Mouse (Mus musculus): Measurements from ENCODE around the gene Fras1. TPM values are rescaled to one million over a fixed set of nuclear protein-coding genes. Genes with fewer than 3 reads are reported as not detected.

Fras1 gene
- polyA plus RNA-seq, 1 experiment from 2014 or later = 0.81 TPM

GRCm38 (mm10) chr5:96698972-96699371, 325.2 kb downstream of the Fras1 start:
- no peak for ATAC-seq (ENCODE audit: insufficient read depth)

GRCm38 (mm10) chr5:96702706-96703625, 329.2 kb downstream of the Fras1 start:
- H3K36me3 ChIP-seq (replicated peaks) = no peaks in the 10 kb centered on the region
- no peak overlapping the region for H3K9ac ChIP-seq
- 65% methylated on average over 22 of the region's 22 CpGs for WGBS (ENCODE audit: insufficient replicate concordance)
- H3K9me3 ChIP-seq (replicated peaks) = no peaks in the 10 kb centered on the region
- no peak for ATAC-seq (ENCODE audit: insufficient read depth)
- H3K4me3 ChIP-seq (replicated peaks) = no peak overlapping the region
- H3K4me2 ChIP-seq = no peak overlapping the region
- H3K4me1 ChIP-seq (replicated peaks) = no peaks in the 10 kb centered on the region
- H3K27ac ChIP-seq (replicated peaks) = no peak overlapping the region
- no peaks in the 10 kb centered on the region for H3K27me3 ChIP-seq

More at GRCm38 (mm10) chr5:96698972-96699371, 325.2 kb downstream of the Fras1 start:
- Histone ChIP-seq H3K9me3 (replicated peaks) (no peaks in the 10 kb centered on the region), H3K4me2 (no peak overlapping the region), H3K27me3 (no peaks in the 10 kb centered on the region), H3K27ac (replicated peaks) (no peak overlapping the region), H3K4me3 (replicated peaks) (no peak overlapping the region), H3K4me1 (replicated peaks) (no peaks in the 10 kb centered on the region), H3K36me3 (replicated peaks) (no peaks in the 10 kb centered on the region), H3K9ac (no peak overlapping the region)
- WGBS (ENCODE audit: insufficient replicate concordance) = 65% methylated on average over 8 of the region's 8 CpGs

DNA sequence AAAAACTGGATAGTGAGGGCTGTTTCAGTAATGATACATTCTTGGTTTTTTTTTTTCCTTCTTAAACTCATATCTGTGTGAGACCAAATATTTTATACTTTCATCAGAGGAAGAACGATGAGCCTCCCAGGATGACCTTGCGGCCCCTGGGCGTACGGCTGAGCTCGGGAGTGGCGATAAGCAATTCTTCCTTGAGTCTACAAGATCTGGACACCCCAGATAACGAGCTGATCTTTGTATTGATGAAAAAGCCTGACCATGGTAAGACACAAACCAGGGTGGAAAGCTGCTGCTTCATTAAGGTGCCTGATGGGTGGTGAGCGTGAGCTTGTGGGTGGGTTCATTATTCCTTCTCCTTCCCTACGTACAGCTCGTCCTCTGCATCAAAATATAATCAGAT, 334.8 kb downstream of the Fras1 start:
- Histone ChIP-seq H3K9me3 (replicated peaks) (no peaks in the 10 kb centered on the region), H3K9ac (no peak overlapping the region), H3K4me2 (no peak overlapping the region), H3K4me1 (replicated peaks) (no peaks in the 10 kb centered on the region), H3K36me3 (replicated peaks) (no peaks in the 10 kb centered on the region), H3K27me3 (no peaks in the 10 kb centered on the region), H3K4me3 (replicated peaks) (no peak overlapping the region), H3K27ac (replicated peaks) (no peak overlapping the region)
- 65% methylated on average over 10 of the region's 10 CpGs for WGBS (ENCODE audit: insufficient replicate concordance)
- no peak for ATAC-seq (ENCODE audit: insufficient read depth)

- H3K4me2 ChIP-seq = no peak overlapping the region
- ATAC-seq (ENCODE audit: insufficient read depth) = no peak
- no peak overlapping the region for H3K9ac ChIP-seq
- 58% methylated on average over 12 of the region's 12 CpGs for WGBS (ENCODE audit: insufficient replicate concordance)
- H3K4me1 ChIP-seq (replicated peaks) = no peaks in the 10 kb centered on the region
- H3K36me3 ChIP-seq (replicated peaks) = no peaks in the 10 kb centered on the region
- no peak overlapping the region for H3K4me3 ChIP-seq (replicated peaks)
- H3K9me3 ChIP-seq (replicated peaks) = no peaks in the 10 kb centered on the region
- H3K27ac ChIP-seq (replicated peaks) = no peak overlapping the region
- H3K27me3 ChIP-seq = no peaks in the 10 kb centered on the region
These were observed 338.4 kb downstream of the Fras1 start for GRCm38 (mm10) chr5:96712089-96712684.

- no peaks in the 10 kb centered on the region for H3K36me3 ChIP-seq (replicated peaks)
- no peak overlapping the region for H3K4me2 ChIP-seq
- H3K4me1 ChIP-seq (replicated peaks) = no peaks in the 10 kb centered on the region
- no peak overlapping the region for H3K4me3 ChIP-seq (replicated peaks)
- no peak for ATAC-seq (ENCODE audit: insufficient read depth)
- WGBS (ENCODE audit: insufficient replicate concordance) = 52% methylated on average over 4 of the region's 4 CpGs
- no peaks in the 10 kb centered on the region for H3K27me3 ChIP-seq
- H3K27ac ChIP-seq (replicated peaks) = no peak overlapping the region
- H3K9ac ChIP-seq = no peak overlapping the region
- H3K9me3 ChIP-seq (replicated peaks) = no peaks in the 10 kb centered on the region
These were observed 339.0 kb downstream of the Fras1 start for GRCm38 (mm10) chr5:96712799-96713198.

- Histone ChIP-seq H3K27me3 (no peaks in the 10 kb centered on the region), H3K4me1 (replicated peaks) (no peaks in the 10 kb centered on the region), H3K27ac (replicated peaks) (no peak overlapping the region), H3K4me2 (no peak overlapping the region), H3K4me3 (replicated peaks) (no peak overlapping the region), H3K36me3 (replicated peaks) (no peaks in the 10 kb centered on the region), H3K9me3 (replicated peaks) (no peaks in the 10 kb centered on the region), H3K9ac (no peak overlapping the region)
- 40% methylated on average over 8 of the region's 8 CpGs for WGBS (ENCODE audit: insufficient replicate concordance)
- no peak for ATAC-seq (ENCODE audit: insufficient read depth)
These were observed 342.7 kb downstream of the Fras1 start for GRCm38 (mm10) chr5:96716273-96717034.

GRCm38 (mm10) chr5:96717690-96718089, 343.9 kb downstream of the Fras1 start:
- Histone ChIP-seq H3K9me3 (replicated peaks) (no peaks in the 10 kb centered on the region), H3K27ac (replicated peaks) (no peak overlapping the region), H3K4me3 (replicated peaks) (no peak overlapping the region), H3K36me3 (replicated peaks) (no peaks in the 10 kb centered on the region), H3K4me1 (replicated peaks) (no peaks in the 10 kb centered on the region), H3K4me2 (no peak overlapping the region), H3K27me3 (no peaks in the 10 kb centered on the region), H3K9ac (no peak overlapping the region)
- no peak for ATAC-seq (ENCODE audit: insufficient read depth)
- WGBS (ENCODE audit: insufficient replicate concordance) = 69% methylated on average over 4 of the region's 4 CpGs

- ATAC-seq (ENCODE audit: insufficient read depth) = no peak
- H3K4me2 ChIP-seq = no peak overlapping the region
- H3K9ac ChIP-seq = no peak overlapping the region
- H3K36me3 ChIP-seq (replicated peaks) = no peaks in the 10 kb centered on the region
- H3K4me3 ChIP-seq (replicated peaks) = no peak overlapping the region
- WGBS (ENCODE audit: insufficient replicate concordance) = 46% methylated on average over 5 of the region's 5 CpGs
- no peaks in the 10 kb centered on the region for H3K27me3 ChIP-seq
- H3K27ac ChIP-seq (replicated peaks) = no peak overlapping the region
- H3K9me3 ChIP-seq (replicated peaks) = no peaks in the 10 kb centered on the region
- H3K4me1 ChIP-seq (replicated peaks) = no peaks in the 10 kb centered on the region
These were observed 344.8 kb downstream of the Fras1 start for GRCm38 (mm10) chr5:96718601-96719000.

- Histone ChIP-seq H3K4me1 (replicated peaks) (no peaks in the 10 kb centered on the region), H3K9ac (no peak overlapping the region), H3K9me3 (replicated peaks) (no peaks in the 10 kb centered on the region), H3K27me3 (no peaks in the 10 kb centered on the region), H3K4me3 (replicated peaks) (no peak overlapping the region), H3K4me2 (no peak overlapping the region), H3K27ac (replicated peaks) (no peak overlapping the region), H3K36me3 (replicated peaks) (no peaks in the 10 kb centered on the region)
- no peak for ATAC-seq (ENCODE audit: insufficient read depth)
- 60% methylated on average over 5 of the region's 5 CpGs for WGBS (ENCODE audit: insufficient replicate concordance)
These were observed 345.5 kb downstream of the Fras1 start for GRCm38 (mm10) chr5:96719221-96719620.

- Histone ChIP-seq H3K9me3 (replicated peaks) (no peaks in the 10 kb centered on the region), H3K4me2 (no peak overlapping the region), H3K4me1 (replicated peaks) (no peaks in the 10 kb centered on the region), H3K4me3 (replicated peaks) (no peak overlapping the region), H3K27me3 (no peaks in the 10 kb centered on the region), H3K36me3 (replicated peaks) (no peaks in the 10 kb centered on the region), H3K27ac (replicated peaks) (no peak overlapping the region), H3K9ac (no peak overlapping the region)
- WGBS (ENCODE audit: insufficient replicate concordance) = 52% methylated on average over 3 of the region's 3 CpGs
- no peak for ATAC-seq (ENCODE audit: insufficient read depth)
These were observed 348.9 kb downstream of the Fras1 start for GRCm38 (mm10) chr5:96722690-96723089.

Data from liver, embryonic 15.5 days (tissue).